Mouse (Mus musculus): Measurements from ENCODE around the gene Gpsm2. TPM values are rescaled to one million over a fixed set of nuclear protein-coding genes. Genes with fewer than 3 reads are reported as not detected.
A peak's percentile ranks its signal among the peaks of the same experiment; 100 is the strongest.

The Gpsm2 gene
- polyA plus RNA-seq, 1 experiment, result not detected

DNA sequence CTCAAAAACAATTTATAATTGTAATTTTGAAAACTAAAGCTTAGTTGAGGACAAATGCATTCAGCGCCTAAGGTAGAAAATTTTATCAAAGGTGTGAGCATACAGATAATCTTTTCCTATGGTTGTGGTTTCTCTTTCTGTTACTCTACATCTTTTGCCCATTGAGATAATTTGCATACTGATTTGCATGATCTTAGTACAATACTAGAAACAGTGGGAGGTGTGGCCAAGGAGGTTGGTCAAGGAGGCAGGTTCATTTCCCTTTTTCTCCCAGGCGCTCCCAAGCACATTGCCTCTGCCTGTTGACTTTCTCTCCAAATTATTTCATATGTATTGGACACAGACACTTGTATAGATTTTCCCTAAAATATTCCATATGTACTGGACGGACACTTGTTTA is 15.7 kb upstream of the Gpsm2 start:
- no peak overlapping the region for H3K27ac ChIP-seq (ENCODE audit: insufficient read depth, low read depth, low read length)
- 91% methylated on average over 3 of the region's 3 CpGs for WGBS
- no peak for TF ChIP-seq POLR2A (IDR thresholded peaks at IDR 0.05; ENCODE audit: insufficient read depth, low read depth, low read length)
- no peak for TF ChIP-seq CTCF (IDR thresholded peaks at IDR 0.05; ENCODE audit: insufficient read depth, low read depth, low read length)

DNA sequence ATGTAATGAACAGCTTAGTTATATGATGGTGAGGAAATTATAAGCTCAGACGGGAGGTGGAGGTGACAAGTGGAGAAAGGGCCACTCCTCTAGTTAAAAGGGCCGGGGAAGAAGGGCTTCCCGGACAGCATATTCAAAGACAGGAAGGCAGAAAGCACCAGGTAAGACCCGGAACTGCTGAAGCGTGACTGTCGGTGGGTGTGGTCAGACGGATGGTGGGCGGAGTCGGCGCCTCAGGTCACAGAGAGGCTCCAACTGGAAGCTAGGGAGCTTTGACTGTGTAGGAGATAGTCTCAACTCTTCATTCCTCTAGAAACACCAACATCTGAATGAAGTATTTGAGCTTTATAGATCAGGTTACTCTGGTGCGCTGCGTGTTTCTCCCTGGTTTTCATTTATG is 8.2 kb upstream of the Gpsm2 start:
- WGBS, result 58% methylated on average over 12 of the region's 12 CpGs
- H3K27ac ChIP-seq (ENCODE audit: insufficient read depth, low read depth, low read length), result no peak overlapping the region
- H3K4me1 ChIP-seq (ENCODE audit: control insufficient read depth, insufficient read depth, low read length), result no peaks in the 10 kb centered on the region
- no peak for TF ChIP-seq CTCF (IDR thresholded peaks at IDR 0.05; ENCODE audit: insufficient read depth, low read depth, low read length)
- no peak for TF ChIP-seq POLR2A (IDR thresholded peaks at IDR 0.05; ENCODE audit: insufficient read depth, low read depth, low read length)
- H3K4me3 ChIP-seq (ENCODE audit: insufficient read depth, low read depth, low read length), result no peak overlapping the region

More for the DNA sequence above, 15.7 kb upstream of the Gpsm2 start:
- H3K4me3 ChIP-seq (ENCODE audit: insufficient read depth, low read depth, low read length), result no peak overlapping the region
- no peaks in the 10 kb centered on the region for H3K4me1 ChIP-seq (ENCODE audit: control insufficient read depth, insufficient read depth, low read length)

DNA sequence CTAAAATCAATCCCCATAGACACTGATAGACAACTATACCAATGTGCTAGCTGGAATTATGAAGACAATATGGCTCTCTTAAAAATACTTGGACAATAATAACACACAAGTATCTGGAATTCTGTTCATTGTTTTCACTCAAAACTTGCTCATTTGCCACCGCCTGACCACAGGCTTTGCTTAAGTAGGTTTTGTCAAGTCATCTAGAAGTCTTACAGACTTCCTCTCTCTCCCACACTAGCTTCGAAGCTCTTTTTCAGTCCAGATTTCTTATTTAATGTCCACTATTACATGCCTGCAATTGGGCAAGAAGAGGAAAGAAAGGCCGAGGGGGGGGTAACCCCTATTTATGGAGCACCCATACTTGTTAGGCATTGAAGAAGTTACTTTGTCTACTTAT is 5.7 kb upstream of the Gpsm2 start:
- TF ChIP-seq CTCF (IDR thresholded peaks at IDR 0.05; ENCODE audit: insufficient read depth, low read depth, low read length) (no peak), POLR2A (IDR thresholded peaks at IDR 0.05; ENCODE audit: insufficient read depth, low read depth, low read length) (no peak)
- WGBS, result 90% methylated on average over 3 of the region's 3 CpGs

DNA sequence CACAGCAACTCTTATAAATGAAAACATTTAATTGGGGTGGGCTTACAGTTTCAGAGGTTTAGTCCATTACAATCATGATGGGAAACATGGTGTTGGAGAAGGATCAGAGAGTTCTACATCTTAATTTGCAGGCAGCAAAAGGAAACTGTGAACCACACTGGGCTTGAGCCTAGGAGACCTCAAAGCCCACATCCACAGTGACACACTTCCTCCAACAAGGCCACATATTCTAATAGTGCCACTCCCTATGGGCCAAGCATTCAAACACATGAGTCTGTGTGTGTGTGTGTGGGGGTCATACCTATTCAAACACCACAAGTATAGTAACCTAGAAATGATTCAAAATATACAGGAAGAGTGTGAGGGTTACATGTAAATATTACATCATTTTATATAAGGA is 5.2 kb upstream of the Gpsm2 start:
- Histone ChIP-seq H3K4me3 (ENCODE audit: insufficient read depth, low read depth, low read length) (no peak overlapping the region), H3K27ac (ENCODE audit: insufficient read depth, low read depth, low read length) (no peak overlapping the region), H3K4me1 (ENCODE audit: control insufficient read depth, insufficient read depth, low read length) (no peaks in the 10 kb centered on the region)
- no peak for TF ChIP-seq POLR2A (IDR thresholded peaks at IDR 0.05; ENCODE audit: insufficient read depth, low read depth, low read length)
- TF ChIP-seq CTCF (IDR thresholded peaks at IDR 0.05; ENCODE audit: insufficient read depth, low read depth, low read length), result no peak

More for the DNA sequence above, 5.7 kb upstream of the Gpsm2 start:
- Histone ChIP-seq H3K4me3 (ENCODE audit: insufficient read depth, low read depth, low read length) (no peak overlapping the region), H3K4me1 (ENCODE audit: control insufficient read depth, insufficient read depth, low read length) (no peaks in the 10 kb centered on the region), H3K27ac (ENCODE audit: insufficient read depth, low read depth, low read length) (no peak overlapping the region)

DNA sequence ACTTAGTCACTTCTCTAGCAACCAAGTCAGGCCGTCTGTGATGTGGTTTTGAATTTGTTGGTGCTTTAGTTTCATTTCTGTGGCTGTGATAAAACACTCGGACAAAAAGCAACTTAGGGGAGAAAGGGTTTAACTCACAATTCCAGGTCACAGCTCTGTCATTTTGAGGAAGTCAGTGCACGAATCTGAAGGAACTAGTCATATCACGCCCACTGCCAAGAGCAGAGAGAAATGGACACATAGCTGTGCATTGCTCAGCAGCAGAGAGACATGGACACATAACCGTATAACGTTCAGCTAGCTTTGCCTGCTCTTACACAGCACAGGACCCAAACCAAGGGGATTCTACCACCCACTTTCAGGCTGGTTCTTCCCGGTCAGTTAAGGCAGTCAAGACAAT is 4.3 kb upstream of the Gpsm2 start:
- 93% methylated on average over 7 of the region's 7 CpGs for WGBS

DNA sequence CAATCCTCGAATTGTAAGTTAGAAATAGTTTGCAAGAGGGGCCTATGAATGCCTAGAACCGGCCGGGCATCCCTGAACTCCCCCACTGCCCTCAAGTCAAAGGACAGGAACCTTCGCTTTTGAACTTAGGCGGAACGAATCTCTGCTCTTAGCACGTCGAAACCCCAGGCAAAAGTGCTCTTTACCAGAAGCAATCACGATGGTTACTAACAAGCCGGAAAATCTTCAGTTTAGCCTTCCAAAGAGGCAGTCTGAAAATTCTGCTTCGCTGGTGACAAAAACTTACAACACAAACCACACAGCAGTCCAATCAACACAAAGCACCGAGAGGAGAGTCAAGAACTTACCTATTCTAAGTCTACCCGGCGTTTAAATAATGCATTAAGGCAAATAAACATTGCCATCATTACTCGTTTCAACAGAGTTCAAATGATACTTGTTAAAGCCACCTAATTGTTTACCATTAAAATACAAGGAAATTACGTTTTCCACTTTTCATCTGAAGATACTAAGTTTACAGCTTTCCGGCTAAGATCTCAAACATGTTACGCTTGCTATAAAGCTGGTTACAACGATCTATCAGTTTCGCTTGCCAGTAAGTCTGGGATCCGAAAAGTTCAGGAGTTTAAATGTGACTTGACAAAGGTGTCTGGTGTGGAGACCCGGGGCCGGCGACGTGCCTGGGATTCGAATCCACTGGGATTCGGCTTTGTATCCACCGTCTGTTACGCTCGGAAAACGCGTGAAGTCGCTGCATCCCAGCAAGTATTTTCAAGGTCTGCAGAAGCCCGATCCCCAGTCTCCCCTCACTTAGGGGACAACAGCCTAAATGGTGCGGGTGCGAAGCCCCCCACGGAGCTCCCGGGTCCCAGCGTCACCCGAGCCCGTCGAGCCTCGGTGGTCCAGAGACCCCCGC is 775 bp downstream of the Gpsm2 start:
- H3K27ac ChIP-seq (ENCODE audit: insufficient read depth, low read depth, low read length), result no peak overlapping the region
- peaks cover 3% of the 10 kb centered on the region for H3K4me1 ChIP-seq (ENCODE audit: control insufficient read depth, insufficient read depth, low read length)
- TF ChIP-seq POLR2A (IDR thresholded peaks at IDR 0.05; ENCODE audit: insufficient read depth, low read depth, low read length), result no peak
- 3% methylated on average over 44 of the region's 44 CpGs for WGBS
- H3K4me3 ChIP-seq (ENCODE audit: insufficient read depth, low read depth, low read length), result peak overlapping the region; percentile 67

More for the DNA sequence above, 4.3 kb upstream of the Gpsm2 start:
- Histone ChIP-seq H3K4me1 (ENCODE audit: control insufficient read depth, insufficient read depth, low read length) (no peaks in the 10 kb centered on the region), H3K27ac (ENCODE audit: insufficient read depth, low read depth, low read length) (no peak overlapping the region), H3K4me3 (ENCODE audit: insufficient read depth, low read depth, low read length) (no peak overlapping the region)
- TF ChIP-seq CTCF (IDR thresholded peaks at IDR 0.05; ENCODE audit: insufficient read depth, low read depth, low read length) (no peak), POLR2A (IDR thresholded peaks at IDR 0.05; ENCODE audit: insufficient read depth, low read depth, low read length) (no peak)

DNA sequence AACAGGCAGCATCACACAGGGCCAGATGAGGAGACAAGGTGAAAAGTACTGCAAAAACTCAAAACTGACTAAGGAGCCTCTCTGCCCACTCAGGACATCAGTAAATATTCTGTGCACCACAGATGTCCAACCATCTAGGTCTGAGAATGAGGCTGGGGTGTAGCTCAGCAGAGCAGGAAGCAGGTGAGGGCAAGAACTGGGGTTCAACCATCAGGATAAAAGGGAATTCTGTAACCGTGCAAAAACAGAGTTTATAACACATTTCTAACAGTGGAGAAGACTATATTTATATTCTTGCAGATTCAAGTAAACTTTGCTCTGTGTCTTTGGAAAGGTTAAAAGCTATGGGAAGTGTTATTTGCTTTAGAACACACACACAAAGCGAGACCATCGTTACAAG is 2.3 kb downstream of the Gpsm2 start:
- Histone ChIP-seq H3K27ac (ENCODE audit: insufficient read depth, low read depth, low read length) (no peak overlapping the region), H3K4me1 (ENCODE audit: control insufficient read depth, insufficient read depth, low read length) (peaks cover 3% of the 10 kb centered on the region), H3K4me3 (ENCODE audit: insufficient read depth, low read depth, low read length) (no peak overlapping the region)
- TF ChIP-seq CTCF (IDR thresholded peaks at IDR 0.05; ENCODE audit: insufficient read depth, low read depth, low read length) (no peak), POLR2A (IDR thresholded peaks at IDR 0.05; ENCODE audit: insufficient read depth, low read depth, low read length) (no peak)
- 78% methylated on average over 3 of the region's 3 CpGs for WGBS

DNA sequence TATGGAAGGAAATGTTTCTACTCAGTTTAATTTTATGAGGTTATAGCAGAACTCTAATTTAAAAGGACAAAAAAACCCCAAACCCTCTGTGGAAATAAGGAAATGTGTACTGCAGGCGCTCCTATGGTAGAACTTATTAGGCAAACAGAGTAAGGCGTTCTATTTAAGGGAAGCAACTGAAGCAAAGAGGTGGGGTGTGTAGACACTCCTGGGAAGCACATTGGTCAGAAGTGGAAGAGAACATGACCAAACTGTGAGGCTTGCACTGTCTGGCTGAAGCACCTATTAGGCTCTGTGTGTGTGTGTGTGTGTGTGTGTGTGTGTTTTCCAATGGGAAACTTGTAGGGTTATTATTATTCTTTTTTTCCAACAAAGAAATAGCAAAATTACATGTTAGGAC is 2.8 kb downstream of the Gpsm2 start:
- Histone ChIP-seq H3K27ac (ENCODE audit: insufficient read depth, low read depth, low read length) (no peak overlapping the region), H3K4me3 (ENCODE audit: insufficient read depth, low read depth, low read length) (no peak overlapping the region), H3K4me1 (ENCODE audit: control insufficient read depth, insufficient read depth, low read length) (peaks cover 3% of the 10 kb centered on the region)
- 84% methylated on average over 2 of the region's 2 CpGs for WGBS
- TF ChIP-seq POLR2A (IDR thresholded peaks at IDR 0.05; ENCODE audit: insufficient read depth, low read depth, low read length) (no peak), CTCF (IDR thresholded peaks at IDR 0.05; ENCODE audit: insufficient read depth, low read depth, low read length) (no peak)

DNA sequence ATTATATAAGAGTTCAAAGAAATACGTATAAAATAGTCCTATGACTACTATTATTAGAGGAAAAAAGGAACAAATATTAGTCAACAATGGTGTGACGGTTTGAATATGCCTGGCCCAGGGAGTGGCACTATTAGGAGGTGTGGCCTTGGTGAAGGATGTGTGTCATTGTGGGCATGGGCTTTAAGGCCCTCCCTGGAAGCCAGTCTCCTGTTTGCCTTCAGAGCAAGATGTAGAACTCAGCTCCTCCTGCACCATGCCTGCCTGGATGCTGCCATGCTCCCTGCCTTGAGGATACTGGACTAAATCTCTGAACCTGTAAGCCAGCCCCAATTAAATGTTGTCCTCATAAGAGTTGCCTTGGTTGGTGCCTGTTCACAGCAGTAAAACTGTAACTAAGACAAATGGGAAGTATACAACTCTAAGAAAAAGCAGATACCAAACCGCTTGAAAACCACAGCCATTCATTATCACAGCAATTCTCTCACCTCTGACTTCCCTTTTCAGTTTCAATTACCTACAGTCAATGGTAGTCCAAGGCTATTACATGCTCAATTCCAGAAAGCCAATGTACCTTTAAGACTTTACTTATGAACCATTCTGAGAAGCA is 4.1 kb downstream of the Gpsm2 start:
- Histone ChIP-seq H3K4me3 (ENCODE audit: insufficient read depth, low read depth, low read length) (no peak overlapping the region), H3K4me1 (ENCODE audit: control insufficient read depth, insufficient read depth, low read length) (peaks cover 3% of the 10 kb centered on the region), H3K27ac (ENCODE audit: insufficient read depth, low read depth, low read length) (no peak overlapping the region)
- TF ChIP-seq POLR2A (IDR thresholded peaks at IDR 0.05; ENCODE audit: insufficient read depth, low read depth, low read length) (no peak), CTCF (IDR thresholded peaks at IDR 0.05; ENCODE audit: insufficient read depth, low read depth, low read length) (no peak)
- 90% methylated on average over 3 of the region's 3 CpGs for WGBS
